Mouse (Mus musculus) stomach, postnatal 0 days (tissue): ENCODE results near the gene Cisd3.

ENCODE experiments used
- CTCF ChIP-seq: IDR thresholded peaks from 2 replicates; pipeline ENCODE4 v1.5.1; 2016; ENCODE audit warnings: antibody characterized with exemption, low read depth, mild to moderate bottlenecking, moderate library complexity
- EP300 ChIP-seq: optimal IDR thresholded peaks from 2 replicates; pipeline ENCODE3; 2016; ENCODE audit warnings: antibody characterized with exemption

- TF ChIP-seq EP300 (no peak), CTCF (no peak)
Measured at GRCm38 (mm10) chr11:97719041-97719440, 33.4 kb downstream of the Cisd3 start.
